Mouse (Mus musculus) heart, embryonic 14.5 days (tissue): Measurements from ENCODE around the gene Cnot8. TPM values are rescaled to one million over a fixed set of nuclear protein-coding genes. Genes with fewer than 3 reads are reported as not detected.

Experiments used
- ATAC-seq: fragments of 200-750 bp; cut with Nextera tagmentation; 2 replicates; pipeline ENCODE4 v1.8.0; 2017; ENCODE audit warnings: low read depth, moderate TSS enrichment; ENCODE audit not compliant: insufficient number of reproducible peaks, insufficient read depth, low FRiP score
- H3K27ac ChIP-seq, 2 experiments: fragments of 200-500 bp in 1 of 2; fragments of 300-500 bp in 1 of 2; sonication (generic) in 1 of 2; replicated peaks in 1 of 2; 2 replicates each; pipeline ENCODE4 v1.5.1; 2012 to 2014; ENCODE audit warnings: low read depth in 2 of 2, low read length in 2 of 2, control low read depth in 1 of 2, mild to moderate bottlenecking in 1 of 2, mixed read lengths in 1 of 2; ENCODE audit not compliant: control insufficient read depth in 1 of 2, insufficient read depth in 1 of 2
- H3K27me3 ChIP-seq: fragments of 300-500 bp; sonication (generic); 2 replicates; pipeline ENCODE4 v1.6.1; 2014; ENCODE audit warnings: mild to moderate bottlenecking, low read length, control low read depth; ENCODE audit not compliant: control insufficient read depth, insufficient read depth
- H3K36me3 ChIP-seq: fragments of 300-500 bp; sonication (generic); 2 replicates; pipeline ENCODE4 v1.6.1; 2014; ENCODE audit warnings: mild to moderate bottlenecking, control low read depth, low read length, mixed read lengths; ENCODE audit not compliant: control insufficient read depth, insufficient read depth
- H3K4me1 ChIP-seq, 2 experiments: fragments of 200-500 bp in 1 of 2; fragments of 300-500 bp in 1 of 2; sonication (generic) in 1 of 2; 2 replicates each; pipeline ENCODE4 v1.6.1; 2012 to 2014; ENCODE audit warnings: low read length in 2 of 2, control low read depth in 1 of 2, mixed read lengths in 1 of 2; ENCODE audit not compliant: control insufficient read depth in 2 of 2, insufficient read depth in 2 of 2
- H3K4me2 ChIP-seq: fragments of 300-500 bp; sonication (generic); 2 replicates; pipeline ENCODE4 v1.6.1; 2014; ENCODE audit warnings: mild to moderate bottlenecking, low read length
- H3K4me3 ChIP-seq, 2 experiments: fragments of 200-500 bp in 1 of 2; fragments of 300-500 bp in 1 of 2; sonication (generic) in 1 of 2; 2 replicates each; pipeline ENCODE4 v1.5.1; 2012 to 2014; ENCODE audit warnings: low read length in 2 of 2, mild to moderate bottlenecking in 2 of 2, control low read depth in 1 of 2, low read depth in 1 of 2, moderate library complexity in 1 of 2; ENCODE audit not compliant: control insufficient read depth in 1 of 2, insufficient read depth in 1 of 2
- H3K9ac ChIP-seq: fragments of 300-500 bp; sonication (generic); 2 replicates; pipeline ENCODE4 v1.6.1; 2014; ENCODE audit warnings: mild to moderate bottlenecking, low read length
- H3K9me3 ChIP-seq: fragments of 300-500 bp; sonication (generic); 2 replicates; pipeline ENCODE4 v1.6.1; 2016; ENCODE audit warnings: low read length, control low read depth; ENCODE audit not compliant: control insufficient read depth
- WGBS: fragments of 180-500 bp; shearing (Covaris S2); extraction: QIAGEN DNeasy Blood & Tissue Kit; methylation state at CpG from one replicate; pipeline ENCODE4 v1.1.7; 2014; 5-methylcytosine and 5-hydroxymethylcytosine counted together
- polyA plus RNA-seq: library from polyadenylated mRNA; unstranded; fragments of >200 nt; fragmentation: Nextera tagmentation; extraction: Ambion mirVana; gene quantifications from 2 replicates; pipeline ENCODE4 v1.2.1, GENCODE M21; 2014

The Cnot8 gene
- polyA plus RNA-seq, 1 experiment from 2014 or later, result 76.4 TPM

- Histone ChIP-seq H3K4me2 (peak overlapping the region; percentile 74), H3K9ac (peak overlapping the region; percentile 89), H3K36me3 (peaks cover 4% of the 10 kb centered on the region; the same call in 1 of the 2 replicates), H3K4me1 (peaks cover 7 to 14% of the 10 kb centered on the region in 2 experiments), H3K27me3 (no peaks in the 10 kb centered on the region), H3K4me3 (peak overlapping the region; percentile 68 to 89), H3K9me3 (no peaks in the 10 kb centered on the region), H3K27ac (peak overlapping the region; percentile 81 to 82)
- under 1% methylated on average over 24 of the region's 24 CpGs for WGBS
- ATAC-seq, result peak; percentile 8; the same call in 1 of the 2 replicates
Observed at GRCm38 (mm10) chr11:58104351-58104791, 418 bp downstream of the Cnot8 start.

GRCm38 (mm10) chr11:58107009-58107408, 3.1 kb downstream of the Cnot8 start:
- Histone ChIP-seq H3K27ac (no peak overlapping the region), H3K36me3 (peaks cover 30% of the 10 kb centered on the region), H3K4me2 (no peak overlapping the region), H3K9ac (no peak overlapping the region), H3K9me3 (no peaks in the 10 kb centered on the region), H3K4me1 (peaks cover 7 to 14% of the 10 kb centered on the region in 2 experiments), H3K27me3 (no peaks in the 10 kb centered on the region), H3K4me3 (no peak overlapping the region)
- ATAC-seq, result no peak
- 40% methylated on average over 3 of the region's 3 CpGs for WGBS

- H3K4me2 ChIP-seq, result no peak overlapping the region
- WGBS, result 87% methylated on average over 4 of the region's 4 CpGs
Observed at GRCm38 (mm10) chr11:58107664-58108337, 3.8 kb downstream of the Cnot8 start.

GRCm38 (mm10) chr11:58116560-58116959, 12.6 kb downstream of the Cnot8 start:
- H3K4me1 ChIP-seq, result peaks cover 0 to 6% of the 10 kb centered on the region in 2 experiments; a peak in 1 of 4 replicates
- no peak overlapping the region for H3K4me2 ChIP-seq
- 71% methylated on average over 1 of the region's 1 CpGs for WGBS
- H3K4me3 ChIP-seq, result no peak overlapping the region
- ATAC-seq, result no peak
- H3K27ac ChIP-seq, result peak overlapping the region; percentile 21 to 25; a peak in 1 of 4 replicates
- no peaks in the 10 kb centered on the region for H3K9me3 ChIP-seq
- peaks cover 93% of the 10 kb centered on the region for H3K36me3 ChIP-seq
- no peaks in the 10 kb centered on the region for H3K27me3 ChIP-seq
- no peak overlapping the region for H3K9ac ChIP-seq

More at GRCm38 (mm10) chr11:58107664-58108337, 3.8 kb downstream of the Cnot8 start:
- Histone ChIP-seq H3K9me3 (no peaks in the 10 kb centered on the region), H3K4me1 (peaks cover 6 to 14% of the 10 kb centered on the region in 2 experiments), H3K9ac (no peak overlapping the region), H3K27ac (no peak overlapping the region), H3K4me3 (no peak overlapping the region), H3K36me3 (peaks cover 38% of the 10 kb centered on the region), H3K27me3 (no peaks in the 10 kb centered on the region)
- ATAC-seq, result no peak

- peak overlapping the region in 1 of 2 experiments; percentile 25; a peak in 1 of 4 replicates for H3K27ac ChIP-seq
Observed at GRCm38 (mm10) chr11:58117044-58117652, 13.2 kb downstream of the Cnot8 start.

GRCm38 (mm10) chr11:58120655-58121054, 16.7 kb downstream of the Cnot8 start:
- 65% methylated on average over 3 of the region's 3 CpGs for WGBS
- no peak overlapping the region for H3K4me2 ChIP-seq
- no peak for ATAC-seq

More at GRCm38 (mm10) chr11:58117044-58117652, 13.2 kb downstream of the Cnot8 start:
- Histone ChIP-seq H3K9me3 (no peaks in the 10 kb centered on the region), H3K4me1 (peaks cover 0 to 6% of the 10 kb centered on the region in 2 experiments; a peak in 1 of 4 replicates), H3K4me2 (no peak overlapping the region), H3K4me3 (no peak overlapping the region), H3K9ac (no peak overlapping the region), H3K27me3 (no peaks in the 10 kb centered on the region), H3K36me3 (peaks cover 93% of the 10 kb centered on the region)
- WGBS, result 87% methylated on average over 10 of the region's 10 CpGs
- ATAC-seq, result no peak

GRCm38 (mm10) chr11:58121351-58121750, 17.4 kb downstream of the Cnot8 start:
- no peak for ATAC-seq
- H3K9ac ChIP-seq, result no peak overlapping the region
- WGBS, result 90% methylated on average over 9 of the region's 9 CpGs

More at GRCm38 (mm10) chr11:58120655-58121054, 16.7 kb downstream of the Cnot8 start:
- no peaks in the 10 kb centered on the region for H3K27me3 ChIP-seq
- no peak overlapping the region for H3K9ac ChIP-seq
- H3K9me3 ChIP-seq, result no peaks in the 10 kb centered on the region
- no peak overlapping the region for H3K27ac ChIP-seq
- peaks cover 87% of the 10 kb centered on the region for H3K36me3 ChIP-seq
- no peak overlapping the region for H3K4me3 ChIP-seq
- H3K4me1 ChIP-seq, result peaks cover 3 to 24% of the 10 kb centered on the region in 2 experiments

More at GRCm38 (mm10) chr11:58121351-58121750, 17.4 kb downstream of the Cnot8 start:
- Histone ChIP-seq H3K4me1 (peaks cover 7 to 31% of the 10 kb centered on the region in 2 experiments), H3K36me3 (peaks cover 86% of the 10 kb centered on the region), H3K27me3 (no peaks in the 10 kb centered on the region), H3K9me3 (no peaks in the 10 kb centered on the region), H3K27ac (no peak overlapping the region), H3K4me2 (no peak overlapping the region), H3K4me3 (no peak overlapping the region)
